Mouse (Mus musculus) hindbrain, embryonic 10.5 days (tissue): ENCODE data around the gene Supt4a. TPM values are rescaled to one million over a fixed set of nuclear protein-coding genes. Genes with fewer than 3 reads are reported as not detected.
A peak's percentile ranks its signal among the peaks of the same experiment; 100 is the strongest.

Experiments used
- DNase-seq: peaks from one replicate; pipeline ENCODE4 v3.0.0-alpha.2; 2017; ENCODE audit warnings: low spot score
- H3K27ac ChIP-seq: fragments of 300-500 bp; sonication (generic); 2 replicates; pipeline ENCODE4 v1.5.1; 2016; ENCODE audit warnings: mild to moderate bottlenecking, moderate library complexity
- H3K27me3 ChIP-seq: fragments of 300-500 bp; sonication (generic); 2 replicates; pipeline ENCODE4 v1.6.1; 2016; ENCODE audit warnings: mild to moderate bottlenecking; ENCODE audit not compliant: poor library complexity, insufficient read depth, severe bottlenecking
- H3K36me3 ChIP-seq: fragments of 300-500 bp; sonication (generic); 2 replicates; pipeline ENCODE4 v1.6.1; 2016; ENCODE audit warnings: mild to moderate bottlenecking, moderate library complexity
- H3K4me1 ChIP-seq: fragments of 300-500 bp; sonication (generic); replicated peaks from 2 replicates; pipeline ENCODE4 v1.6.1; 2016; ENCODE audit warnings: mild to moderate bottlenecking
- H3K4me3 ChIP-seq: fragments of 300-500 bp; sonication (generic); 2 replicates; pipeline ENCODE4 v1.5.1; 2016; ENCODE audit warnings: mild to moderate bottlenecking, moderate library complexity
- H3K9me3 ChIP-seq: fragments of 300-500 bp; sonication (generic); 2 replicates; pipeline ENCODE4 v1.6.1; 2016; ENCODE audit warnings: mild to moderate bottlenecking, moderate library complexity
- WGBS: fragments of 180-500 bp; shearing (Covaris S2); methylation state at CpG from one replicate; pipeline ENCODE4 v1.1.7; 2016; 5-methylcytosine and 5-hydroxymethylcytosine counted together
- polyA plus RNA-seq: library from polyadenylated mRNA; unstranded; fragments of >200 nt; fragmentation: Nextera tagmentation; extraction: Ambion mirVana; gene quantifications from 2 replicates; pipeline ENCODE4 v1.2.1, GENCODE M21; 2016

Gene Supt4a
- polyA plus RNA-seq, 1 experiment from 2014 or later = 184 TPM

DNA sequence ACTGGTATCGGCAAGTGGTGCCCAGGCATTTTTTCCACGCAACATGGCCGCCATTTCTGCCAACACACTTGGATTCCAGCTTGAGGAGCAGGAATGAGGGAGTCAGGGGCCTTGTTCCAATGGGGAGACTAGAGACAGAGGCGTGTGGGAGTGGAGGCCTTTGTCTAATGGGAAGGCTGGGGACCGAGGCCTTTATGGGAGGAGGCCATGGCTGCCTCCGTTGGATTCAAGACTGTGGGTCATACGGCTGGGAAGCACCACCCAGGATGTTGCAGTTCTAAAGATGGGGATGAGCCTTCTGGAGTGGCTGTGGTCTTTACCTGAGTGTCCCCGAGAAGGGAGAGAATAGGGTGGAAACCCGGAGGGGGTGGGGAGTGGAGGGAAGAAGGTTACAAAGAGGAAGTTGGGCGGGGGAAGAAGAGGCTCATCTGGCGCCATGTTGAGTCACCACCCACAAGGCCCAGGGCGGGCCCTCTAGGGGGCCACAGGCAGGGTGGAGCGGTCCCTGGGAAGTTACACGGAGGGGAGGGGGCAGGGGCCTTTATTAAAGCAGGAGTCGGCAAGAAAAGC lies 19.0 kb downstream of the Supt4a start:
- Histone ChIP-seq H3K4me1 (peaks cover 20% of the 10 kb centered on the region), H3K4me3 (peak overlapping the region; percentile 37), H3K27me3 (peaks cover 20% of the 10 kb centered on the region), H3K9me3 (no peaks in the 10 kb centered on the region), H3K36me3 (no peaks in the 10 kb centered on the region), H3K27ac (no peak overlapping the region)
- DNase-seq = no peak
- WGBS = 84% methylated on average over 15 of the region's 15 CpGs

- peaks cover 17% of the 10 kb centered on the region for H3K4me1 ChIP-seq
- peak overlapping the region; percentile 37 for H3K4me3 ChIP-seq
- no peak for DNase-seq
- peaks cover 29% of the 10 kb centered on the region for H3K27me3 ChIP-seq
- H3K9me3 ChIP-seq = no peaks in the 10 kb centered on the region
- H3K36me3 ChIP-seq = no peaks in the 10 kb centered on the region
- no peak overlapping the region for H3K27ac ChIP-seq
- WGBS = 87% methylated on average over 25 of the region's 25 CpGs
Observed at GRCm38 (mm10) chr11:87757001-87757954, 19.9 kb downstream of the Supt4a start.

DNA sequence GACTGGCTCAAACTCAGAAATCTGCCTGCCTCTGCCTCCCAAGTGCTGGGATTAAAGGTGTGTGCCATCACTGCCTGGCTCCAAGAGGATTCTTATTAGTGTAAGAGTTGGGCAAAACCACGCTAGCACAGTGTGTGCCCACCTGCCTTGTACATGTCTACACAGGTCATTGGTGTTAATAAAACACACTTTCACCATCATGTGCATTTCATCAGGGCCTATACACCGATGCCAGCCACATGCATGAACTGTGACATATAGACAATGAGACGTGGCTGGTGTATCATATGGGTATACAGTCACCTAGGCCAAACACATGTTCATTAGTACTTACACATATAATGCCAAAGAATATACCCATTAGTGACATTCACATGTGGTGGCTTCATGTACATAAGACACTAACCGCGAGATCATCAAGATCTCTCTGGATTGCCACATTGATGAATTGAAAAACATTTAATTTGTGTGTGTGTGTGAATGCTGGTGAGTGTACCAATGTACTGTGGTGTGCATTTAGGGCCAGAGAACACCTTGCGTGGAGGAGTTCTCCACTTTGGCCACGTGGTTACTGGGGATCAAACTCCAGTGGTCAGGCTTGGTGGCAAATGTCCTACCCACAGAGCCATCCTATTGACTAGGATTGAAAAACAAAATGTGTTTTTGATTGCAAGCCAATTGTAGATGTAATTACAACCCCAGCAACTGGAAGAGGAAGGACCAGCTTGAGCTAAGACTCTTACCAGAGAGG lies 21.0 kb downstream of the Supt4a start:
- Histone ChIP-seq H3K27me3 (peaks cover 40% of the 10 kb centered on the region), H3K27ac (no peak overlapping the region), H3K36me3 (no peaks in the 10 kb centered on the region), H3K4me3 (no peak overlapping the region), H3K4me1 (peaks cover 26% of the 10 kb centered on the region), H3K9me3 (no peaks in the 10 kb centered on the region)
- no peak for DNase-seq
- WGBS = 82% methylated on average over 7 of the region's 7 CpGs

- DNase-seq = no peak
- Histone ChIP-seq H3K4me3 (no peak overlapping the region), H3K9me3 (no peaks in the 10 kb centered on the region), H3K27ac (no peak overlapping the region), H3K27me3 (peaks cover 47% of the 10 kb centered on the region), H3K4me1 (peaks cover 34% of the 10 kb centered on the region), H3K36me3 (no peaks in the 10 kb centered on the region)
- WGBS = 78% methylated on average over 4 of the region's 4 CpGs
Observed at GRCm38 (mm10) chr11:87758957-87759608, 21.7 kb downstream of the Supt4a start.

DNA sequence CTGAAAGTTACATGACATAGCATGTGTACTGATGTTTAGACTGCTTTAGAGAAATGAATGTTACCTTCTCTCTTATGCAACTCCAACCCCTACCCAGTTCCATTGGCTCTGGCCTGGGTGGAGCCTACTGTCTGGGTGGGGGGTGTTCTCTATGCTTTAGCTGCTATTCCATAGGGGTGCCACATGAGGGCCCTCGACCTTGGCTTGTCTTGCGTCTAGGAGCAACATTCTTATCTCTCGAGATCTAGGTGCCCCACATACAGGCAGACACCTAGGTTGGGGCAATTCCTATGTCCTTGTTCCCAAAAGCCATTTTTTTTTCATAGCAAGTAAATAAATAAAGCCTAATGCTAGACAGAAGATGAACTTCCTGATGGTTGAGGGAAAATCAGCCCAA lies 22.3 kb downstream of the Supt4a start:
- Histone ChIP-seq H3K9me3 (no peaks in the 10 kb centered on the region), H3K27ac (no peak overlapping the region), H3K4me1 (peaks cover 35% of the 10 kb centered on the region), H3K27me3 (peaks cover 52% of the 10 kb centered on the region), H3K4me3 (no peak overlapping the region), H3K36me3 (no peaks in the 10 kb centered on the region)
- no peak for DNase-seq
- WGBS = 5% methylated on average over 3 of the region's 3 CpGs

- Histone ChIP-seq H3K27ac (peak within 1 kb of the TSS; percentile 76; the same call in 1 of the 2 replicates), H3K9me3 (no peaks in the 10 kb centered on the region), H3K4me3 (peak within 1 kb of the TSS; percentile 48), H3K27me3 (peaks cover 61% of the 10 kb centered on the region), H3K36me3 (no peaks in the 10 kb centered on the region), H3K4me1 (peaks cover 36% of the 10 kb centered on the region)
- WGBS = 6% methylated on average over 23 of the region's 23 CpGs
- peak; percentile 54 for DNase-seq
Observed at GRCm38 (mm10) chr11:87760301-87761081, 23.1 kb downstream of the Supt4a start, which contains the start of gene Tspoap1. Gene Tspoap1, plus strand, starts transcription at chr11:87760541.

DNA sequence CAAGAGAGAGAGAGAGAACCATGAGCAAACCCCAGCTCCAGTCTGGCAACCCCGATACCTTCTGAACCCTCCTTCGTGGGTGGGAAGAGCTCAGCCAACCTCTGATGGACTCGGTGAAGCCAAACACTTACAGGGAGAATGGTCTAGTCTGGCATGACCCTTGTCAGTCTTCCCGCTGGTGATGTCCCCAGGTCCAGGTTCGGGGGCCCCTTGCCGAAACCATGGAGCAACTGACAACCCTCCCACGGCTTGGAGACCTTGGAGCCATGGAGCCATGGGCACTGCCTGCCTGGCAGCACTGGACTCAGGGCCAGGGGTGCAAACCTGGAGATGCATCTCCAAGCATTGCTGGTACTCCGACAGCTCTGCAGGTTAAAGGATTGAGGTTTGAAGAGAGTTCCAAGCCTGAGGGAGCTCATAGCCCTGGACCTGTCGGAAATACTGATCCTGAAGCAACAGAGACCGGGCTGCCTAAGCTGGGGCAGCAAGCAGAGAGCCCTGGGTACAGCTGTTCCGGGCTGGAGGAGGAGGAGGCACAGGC lies 23.9 kb downstream of the Supt4a start:
- Histone ChIP-seq H3K4me3 (peak overlapping the region; percentile 48), H3K27me3 (peaks cover 69% of the 10 kb centered on the region), H3K9me3 (no peaks in the 10 kb centered on the region), H3K27ac (no peak overlapping the region), H3K4me1 (peaks cover 36% of the 10 kb centered on the region), H3K36me3 (no peaks in the 10 kb centered on the region)
- WGBS = 68% methylated on average over 11 of the region's 11 CpGs
- no peak for DNase-seq

- 79% methylated on average over 14 of the region's 14 CpGs for WGBS
- Histone ChIP-seq H3K4me1 (peaks cover 36% of the 10 kb centered on the region), H3K27ac (no peak overlapping the region), H3K36me3 (no peaks in the 10 kb centered on the region), H3K9me3 (no peaks in the 10 kb centered on the region), H3K27me3 (peaks cover 77% of the 10 kb centered on the region), H3K4me3 (peak overlapping the region; percentile 48; the same call in 1 of the 2 replicates)
- DNase-seq = no peak
Observed at GRCm38 (mm10) chr11:87761806-87762701, 24.7 kb downstream of the Supt4a start.

DNA sequence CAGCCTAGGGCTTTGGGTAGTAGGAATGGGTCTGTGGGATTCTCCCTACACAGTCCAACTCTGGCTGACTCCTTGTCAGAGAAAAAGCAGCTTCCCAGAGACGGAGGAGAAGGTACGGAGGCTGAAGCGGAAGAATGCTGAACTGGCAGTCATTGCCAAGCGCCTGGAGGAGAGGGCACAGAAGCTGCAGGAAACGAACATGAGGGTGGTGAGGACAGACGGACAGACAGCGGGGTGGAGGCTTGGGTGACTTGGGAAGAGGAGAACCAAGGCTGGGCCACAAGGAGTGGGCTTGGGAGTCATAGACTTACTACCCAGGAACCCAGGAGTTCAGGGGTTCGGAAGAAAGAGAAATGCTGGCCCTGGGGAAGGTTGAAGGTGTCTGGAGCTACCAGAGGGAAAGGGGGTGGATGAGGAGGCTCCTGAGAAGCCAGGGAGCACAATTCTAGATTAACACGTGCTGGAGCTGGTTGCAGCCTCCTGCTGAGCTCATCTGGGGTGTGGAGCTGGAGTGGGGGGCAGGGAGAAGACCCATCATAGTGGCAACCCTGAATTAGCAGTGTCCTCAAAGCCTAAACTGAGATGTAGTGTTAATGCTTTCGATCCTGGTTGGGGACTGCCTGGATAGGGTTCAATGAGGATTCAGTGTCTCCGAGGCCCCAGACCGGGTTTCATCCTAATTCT lies 25.5 kb downstream of the Supt4a start:
- H3K4me3 ChIP-seq = peak overlapping the region; percentile 74; the same call in 1 of the 2 replicates
- H3K36me3 ChIP-seq = no peaks in the 10 kb centered on the region
- peak overlapping the region; percentile 9 for H3K27ac ChIP-seq
- WGBS = 48% methylated on average over 12 of the region's 12 CpGs
- DNase-seq = no peak
- no peaks in the 10 kb centered on the region for H3K9me3 ChIP-seq
- peaks cover 84% of the 10 kb centered on the region for H3K27me3 ChIP-seq
- H3K4me1 ChIP-seq = peaks cover 36% of the 10 kb centered on the region

DNA sequence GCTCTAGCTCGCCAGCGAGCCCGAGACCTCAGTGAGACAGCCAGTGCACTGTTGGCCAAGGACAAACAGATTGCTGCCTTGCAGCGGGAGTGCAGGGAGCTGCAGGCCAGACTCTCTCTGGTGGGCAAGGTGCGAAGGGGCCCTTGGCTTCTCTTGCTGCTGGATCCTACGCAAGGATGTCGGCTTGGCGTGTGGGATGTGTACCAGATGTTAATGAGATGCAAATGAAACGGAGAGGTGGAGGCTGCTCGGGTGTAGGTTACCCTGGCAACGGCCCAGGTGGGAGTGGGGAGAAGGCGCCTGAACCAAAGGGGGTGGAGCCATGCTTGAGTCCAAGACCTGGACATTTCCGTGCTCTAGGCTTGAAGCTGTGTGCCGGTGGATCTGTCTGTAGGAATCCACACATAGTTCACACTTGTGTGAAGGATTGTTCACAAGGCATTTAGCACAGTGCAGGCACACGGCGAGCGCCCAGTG lies 26.2 kb downstream of the Supt4a start:
- under 1% methylated on average over 17 of the region's 17 CpGs for WGBS
- H3K36me3 ChIP-seq = 0 out of 2 replicates have a peak, but pooled peaks cover 3% of the 10 kb centered on the region
- peaks cover 36% of the 10 kb centered on the region for H3K4me1 ChIP-seq
- H3K4me3 ChIP-seq = peak overlapping the region; percentile 74
- peaks cover 89% of the 10 kb centered on the region for H3K27me3 ChIP-seq
- no peaks in the 10 kb centered on the region for H3K9me3 ChIP-seq
- peak overlapping the region; percentile 85 for H3K27ac ChIP-seq
- peak; percentile 56 for DNase-seq
